Mouse (Mus musculus): ENCODE measurements around the gene Igflr1.

DNA sequence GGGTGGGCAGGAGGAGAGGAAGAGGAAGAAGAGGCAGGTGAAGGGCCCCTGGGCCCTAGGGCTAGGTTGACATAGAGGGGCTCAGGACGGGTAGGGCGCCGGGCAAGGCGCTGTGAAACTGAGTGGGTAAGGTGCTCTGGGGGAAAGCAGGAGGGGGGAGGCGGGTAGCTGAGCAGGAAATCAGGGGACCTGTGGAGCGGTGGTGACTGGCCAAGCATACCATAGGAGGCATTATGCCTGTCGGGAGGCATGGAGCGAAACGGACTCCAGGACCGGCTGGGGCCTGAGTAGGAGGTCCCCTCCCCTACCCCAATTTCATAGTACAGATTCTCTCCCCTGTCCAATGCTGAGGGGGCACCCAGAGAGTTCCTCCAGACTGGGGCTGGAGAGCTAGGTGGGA is 42.4 kb upstream of the Igflr1 start:
- TF ChIP-seq POLR2A (IDR thresholded peaks at IDR 0.05; ENCODE audit: borderline replicate concordance, control insufficient read depth, low read depth, low read length) (no peak), CTCF (IDR thresholded peaks at IDR 0.05; ENCODE audit: control insufficient read depth, insufficient read depth, low read length) (no peak)

Measured in bone marrow, adult 2 months (tissue).